Mouse (Mus musculus): Measurements from ENCODE around the gene 1110065P20Rik.

GRCm38 (mm10) chr4:124861283-124862188 lies 10.5 kb upstream of the 1110065P20Rik start, which contains the start of gene Maneal:
- TF ChIP-seq CTCF (IDR thresholded peaks at IDR 0.05; ENCODE audit: low read depth) (no peak), EP300 (optimal IDR thresholded peaks at IDR 0.05) (no peak)

All from stomach, postnatal 0 days (tissue).